17 mouse cellular contexts compared by ENCODE assay signal in the genomic region with DNA sequence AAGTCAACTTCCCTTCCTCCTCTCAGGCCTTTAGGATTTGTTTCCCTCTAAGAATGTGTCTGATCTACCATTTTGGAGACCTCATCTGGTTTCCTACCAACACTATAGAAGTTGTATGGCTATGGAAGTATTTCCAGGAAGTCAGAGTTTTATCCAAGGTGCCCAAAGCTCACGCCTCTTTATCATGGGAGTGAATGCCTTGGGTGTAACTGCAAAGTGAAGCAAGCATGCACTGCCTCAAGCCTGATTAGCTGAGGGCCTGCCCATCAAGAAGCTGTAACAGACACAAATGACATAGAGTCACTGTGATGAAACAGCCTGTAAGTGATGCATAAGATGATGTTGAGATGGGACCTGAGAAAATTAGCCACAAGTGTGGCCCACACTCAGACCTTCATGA.
"Had no signal": no experiment of that assay in that cellular context is flagged by ENCODE, and none has a peak within 500 bp of the region (broad histone marks: within the 10 kb centered on the region; RNA-seq: fewer than 3 reads in every experiment).

No protein-coding gene starts in this region.

- ATAC-seq: lung, postnatal 0 days; midbrain, embryonic 13.5 days; midbrain, embryonic 15.5 days had no signal

- H3K9ac ChIP-seq: lung, embryonic 15.5 days; midbrain, embryonic 13.5 days; midbrain, embryonic 15.5 days; neural tube, embryonic 12.5 days; stomach, embryonic 15.5 days had no signal

- H3K9me3 ChIP-seq: lung, embryonic 15.5 days; midbrain, embryonic 13.5 days; midbrain, embryonic 15.5 days; neural tube, embryonic 12.5 days; stomach, embryonic 15.5 days had no signal

- H3K4me2 ChIP-seq: lung, embryonic 15.5 days; midbrain, embryonic 11.5 days; midbrain, embryonic 13.5 days; midbrain, embryonic 15.5 days; neural tube, embryonic 12.5 days; stomach, embryonic 15.5 days had no signal

- H3K27ac ChIP-seq: lung, embryonic 15.5 days; macrophage; midbrain, embryonic 13.5 days; midbrain, embryonic 15.5 days; neural tube, embryonic 12.5 days; stomach, embryonic 15.5 days; stomach, postnatal 0 days had no signal

- H3K27me3 ChIP-seq: lung, embryonic 15.5 days; midbrain, embryonic 13.5 days; midbrain, embryonic 15.5 days; neural tube, embryonic 12.5 days; stomach, embryonic 15.5 days had no signal

- H3K4me1 ChIP-seq: lung, embryonic 15.5 days; megakaryocyte, embryonic 14.5 days; midbrain, embryonic 13.5 days; neural tube, embryonic 12.5 days; stomach, embryonic 15.5 days had no signal

- H3K4me3 ChIP-seq: lung, embryonic 15.5 days; megakaryocyte, embryonic 14.5 days; midbrain, embryonic 13.5 days; midbrain, embryonic 15.5 days; neural tube, embryonic 12.5 days; stomach, embryonic 15.5 days had no signal

- DNase-seq: lung, adult 2 months; lung, postnatal 14 days; lung, postnatal 36 days; right cerebral cortex, postnatal 14 days; thymus, adult 2 months; thymus, postnatal 25 days; thymus, postnatal 4 days had no signal

- H3K36me3 ChIP-seq: lung, embryonic 15.5 days; midbrain, embryonic 13.5 days; midbrain, embryonic 15.5 days; neural tube, embryonic 12.5 days; stomach, embryonic 15.5 days had no signal
